Mouse (Mus musculus) naive thymus-derived CD4-positive, alpha-beta T cell, adult 2 months (primary cell): ENCODE data around the gene Rabgef1.

Experiments
- DNase-seq: peaks from one replicate; pipeline ENCODE4 v3.0.0-alpha.2; 2011; ENCODE audit warnings: low read depth

The Rabgef1 gene

DNA sequence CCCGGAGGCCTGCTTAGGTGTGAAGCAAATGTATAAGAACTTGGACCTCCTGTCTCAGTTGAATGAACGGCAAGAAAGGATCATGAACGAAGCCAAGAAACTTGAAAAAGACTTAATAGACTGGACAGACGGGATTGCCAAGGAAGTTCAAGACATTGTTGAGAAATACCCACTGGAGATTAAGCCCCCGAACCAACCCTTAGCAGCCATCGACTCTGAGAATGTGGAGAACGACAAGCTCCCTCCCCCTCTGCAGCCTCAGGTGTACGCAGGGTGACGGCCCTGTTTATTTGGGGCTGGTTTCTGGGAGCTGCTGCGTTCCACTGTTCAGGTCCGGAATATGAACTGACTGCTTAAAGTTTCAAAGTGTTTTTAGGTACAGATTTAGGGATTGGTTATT is 41.4 kb downstream of the Rabgef1 start:
- no peak for DNase-seq

DNA sequence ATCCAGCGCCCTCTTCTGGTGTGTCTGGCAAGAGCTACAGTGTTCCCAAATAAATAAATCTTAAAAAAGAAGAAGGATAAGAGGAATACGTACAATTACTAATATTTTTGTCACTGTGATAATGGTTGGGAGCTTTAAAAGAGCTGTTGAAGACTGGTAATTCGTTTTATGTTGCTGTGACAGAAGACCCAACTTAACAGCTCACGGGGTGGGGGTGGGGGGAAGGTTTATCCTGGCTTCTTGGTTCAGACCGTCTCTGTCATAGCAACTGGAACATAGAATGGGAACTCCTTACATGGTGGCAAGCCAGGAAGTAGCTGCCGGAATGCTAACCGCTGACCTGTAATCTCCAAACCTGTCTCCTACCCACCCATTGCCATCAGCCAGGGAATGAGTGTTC is 45.2 kb downstream of the Rabgef1 start, which contains the start of gene Tmem248:
Tmem248 (plus strand) TSS at position 301 of the 400 bp plus-strand sequence.
- no peak for DNase-seq

DNA sequence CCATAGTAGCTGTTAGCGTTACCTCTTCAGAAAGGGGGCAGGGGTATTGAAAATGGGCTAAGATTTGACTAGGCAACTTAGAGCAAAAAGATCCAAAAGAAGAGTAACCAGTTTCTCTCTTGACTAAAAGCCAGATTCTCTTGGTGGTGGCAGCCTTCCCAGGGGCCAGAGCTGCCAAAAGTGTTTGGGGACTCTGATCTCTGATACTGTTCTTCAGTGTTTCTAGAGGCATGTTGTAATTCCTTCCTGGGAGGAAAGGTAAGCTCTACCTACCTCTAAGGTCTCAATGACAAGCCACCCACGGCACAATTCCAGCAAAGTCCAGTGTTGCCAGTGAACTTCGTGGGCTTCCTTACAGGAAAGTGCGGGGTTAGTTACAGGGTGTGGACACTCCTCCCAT is 45.8 kb downstream of the Rabgef1 start:
- DNase-seq, result no peak

DNA sequence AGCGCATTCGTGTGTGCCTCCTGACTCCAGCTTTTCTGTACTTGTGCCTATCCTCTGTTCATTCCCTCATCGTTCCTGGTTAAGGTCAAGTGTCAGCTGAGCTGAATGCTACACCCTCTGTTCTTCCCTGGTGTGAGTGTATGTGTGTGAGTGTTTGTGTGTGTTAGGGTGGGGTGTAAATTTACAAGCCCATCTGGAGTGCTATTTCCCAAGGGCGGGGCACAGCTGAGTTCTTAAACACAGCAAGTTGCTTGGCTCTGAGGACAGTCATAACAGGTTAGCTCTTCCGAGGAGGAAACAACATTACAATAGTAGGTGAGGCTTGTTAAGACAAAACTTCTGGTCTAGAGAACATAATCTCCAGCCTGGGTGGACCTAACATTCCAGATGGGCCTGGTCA is 46.7 kb downstream of the Rabgef1 start:
- no peak for DNase-seq

DNA sequence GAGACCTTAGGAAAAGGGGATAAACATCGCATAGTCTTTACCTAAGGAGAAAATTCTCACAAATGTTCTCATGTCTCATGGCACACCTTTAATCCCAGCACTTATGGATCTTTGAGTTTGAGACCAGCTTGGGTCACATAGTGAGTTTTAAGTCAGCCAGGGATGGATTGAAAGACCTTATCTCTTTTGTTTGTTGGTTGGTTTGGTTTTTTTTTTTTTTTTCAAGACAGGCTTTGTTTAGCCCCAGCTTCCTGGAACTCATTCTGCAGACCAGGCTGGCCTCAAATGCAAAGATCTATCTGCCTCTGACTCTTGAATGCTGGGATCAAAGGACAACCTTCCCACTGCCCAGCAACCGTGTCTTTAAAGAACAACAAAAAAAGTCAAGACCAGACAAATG is 49.7 kb downstream of the Rabgef1 start:
- DNase-seq, result peak; percentile 17

DNA sequence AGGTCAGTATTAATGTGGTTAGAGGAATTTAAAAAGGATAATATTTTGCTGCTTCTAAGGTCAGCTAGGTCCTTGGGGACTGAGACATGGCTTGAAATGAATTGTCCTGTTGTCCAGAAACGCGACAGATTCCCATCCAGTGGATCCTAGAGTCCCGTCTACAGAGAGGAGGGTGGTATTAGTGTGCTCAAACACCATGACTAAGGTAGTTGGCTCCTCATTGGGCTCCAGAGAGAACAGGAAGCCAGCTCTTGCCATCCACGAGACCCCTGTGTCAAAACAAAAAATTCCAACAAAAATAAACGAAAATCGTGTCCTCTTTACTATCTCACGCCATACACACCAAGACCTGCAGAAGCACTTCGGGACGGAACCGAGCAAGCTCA is 50.2 kb downstream of the Rabgef1 start:
- DNase-seq, result no peak

DNA sequence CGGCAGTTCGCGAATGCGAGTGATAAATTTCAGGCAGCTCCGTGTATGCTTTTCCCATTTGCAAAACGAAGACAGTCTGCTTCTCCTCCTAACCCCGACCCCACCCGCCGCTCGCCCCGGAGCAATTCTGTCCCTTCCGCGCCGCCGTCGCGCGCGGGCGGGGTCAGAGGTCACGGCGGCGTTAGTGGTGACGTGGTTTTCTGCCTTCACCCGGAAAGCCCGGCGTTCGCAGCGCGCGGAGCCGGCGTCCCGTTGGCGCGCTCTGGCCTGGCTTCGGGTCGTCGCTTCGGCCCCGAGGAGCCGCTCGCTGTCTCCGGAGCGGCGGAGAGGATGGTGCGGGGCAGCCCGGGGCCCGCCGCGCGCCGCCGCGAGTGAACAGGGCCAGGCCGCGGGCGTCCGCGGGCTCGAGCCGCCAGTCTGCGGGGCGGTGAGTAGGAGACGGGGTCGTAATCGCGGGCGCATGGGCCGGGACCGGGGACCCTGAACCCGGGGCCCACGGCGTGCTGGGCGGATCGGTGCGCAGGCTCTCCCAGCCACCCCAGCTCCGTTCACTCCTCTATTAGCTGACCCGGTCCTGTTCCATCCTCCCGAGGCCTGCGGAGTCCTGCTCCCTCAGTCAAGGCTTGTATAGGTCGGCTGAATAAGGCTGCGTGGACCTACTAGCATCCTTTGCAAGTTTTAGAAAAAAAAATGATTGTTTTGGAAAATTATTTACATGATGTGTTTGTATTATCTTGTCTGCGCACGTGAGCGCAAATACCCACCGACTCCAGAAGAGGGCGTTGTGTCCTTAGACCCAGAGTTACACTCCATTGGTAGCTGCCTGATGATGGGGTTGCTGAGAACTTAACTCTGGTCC is 50.8 kb downstream of the Rabgef1 start:
- DNase-seq, result peak; percentile 93

DNA sequence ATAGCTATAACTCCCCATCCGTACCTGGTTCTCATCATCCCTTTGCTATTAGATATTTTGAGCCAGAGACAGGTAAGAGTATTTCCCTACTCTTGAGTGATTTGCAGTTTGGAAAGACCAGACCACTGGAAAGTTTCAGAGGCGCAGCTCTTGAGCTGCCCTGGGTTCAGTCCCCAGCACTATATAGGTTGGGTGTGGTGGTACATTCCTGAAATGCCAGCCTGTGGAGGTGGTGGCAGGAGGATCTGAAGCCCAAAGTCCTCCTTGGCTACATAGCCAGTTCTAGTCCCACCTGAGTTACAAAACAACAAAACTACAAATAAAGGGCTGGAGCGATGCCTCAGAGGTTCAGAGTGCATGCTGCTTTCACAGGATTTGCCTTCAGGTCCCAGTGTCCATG is 55.2 kb downstream of the Rabgef1 start:
- DNase-seq, result no peak

DNA sequence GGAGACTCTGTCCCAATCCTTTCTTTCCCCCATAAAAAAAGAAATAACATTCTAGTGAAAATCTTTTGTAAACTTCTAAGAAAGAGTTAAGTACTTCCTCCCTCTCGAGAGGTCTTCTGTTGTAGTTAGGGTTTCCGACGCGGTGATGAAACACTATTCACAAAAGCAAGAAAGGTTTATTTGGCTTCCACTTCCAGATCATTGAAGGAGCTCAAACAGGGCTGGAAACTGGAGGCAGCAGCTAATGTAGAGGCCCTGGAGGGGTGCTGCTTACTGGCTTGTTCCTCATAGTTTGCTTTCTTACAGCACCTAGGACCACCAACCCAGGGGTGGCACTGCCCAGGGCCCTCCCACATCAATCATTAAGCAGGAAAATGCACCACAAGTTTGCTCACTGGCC is 56.5 kb downstream of the Rabgef1 start:
- no peak for DNase-seq

DNA sequence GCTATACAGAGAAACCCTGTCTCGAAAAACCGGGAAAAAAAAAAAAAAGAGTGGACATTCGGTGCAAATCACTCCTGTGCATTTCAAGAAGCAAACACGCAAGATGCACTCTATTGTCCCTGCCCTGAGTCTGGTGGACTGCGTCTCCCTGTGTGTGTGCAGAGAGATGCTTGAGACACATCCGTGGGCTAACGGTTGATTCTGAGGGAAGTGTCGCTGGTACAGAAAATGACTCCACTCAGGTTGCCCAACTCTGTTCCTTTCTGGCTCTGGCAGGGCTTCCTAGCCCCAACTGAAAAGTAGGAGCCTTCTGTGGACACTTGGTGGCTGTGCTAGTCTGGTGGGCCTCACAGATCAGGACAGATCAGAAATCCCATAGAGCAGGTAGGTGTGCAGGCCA is 64.7 kb downstream of the Rabgef1 start:
- DNase-seq, result no peak

DNA sequence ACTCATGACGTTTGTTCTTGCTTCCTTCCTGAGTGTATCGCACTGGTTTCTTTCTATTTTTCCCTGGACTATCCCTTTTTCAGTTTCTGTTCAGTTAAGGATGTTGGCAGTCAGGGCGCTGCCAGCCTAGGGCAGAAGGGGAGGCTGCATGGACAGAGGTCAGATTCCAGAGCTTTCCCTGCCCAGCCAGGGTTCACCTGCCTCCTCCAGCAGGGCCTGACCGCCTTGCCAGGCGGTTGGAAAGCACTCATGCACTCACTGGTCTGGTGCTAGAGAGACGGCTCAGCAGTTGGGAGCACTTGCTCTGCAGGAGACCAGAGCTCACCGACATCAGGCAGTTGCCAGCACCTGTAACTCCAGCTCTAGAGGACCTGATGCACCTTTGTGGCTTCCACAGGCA is 67.6 kb downstream of the Rabgef1 start:
- no peak for DNase-seq

DNA sequence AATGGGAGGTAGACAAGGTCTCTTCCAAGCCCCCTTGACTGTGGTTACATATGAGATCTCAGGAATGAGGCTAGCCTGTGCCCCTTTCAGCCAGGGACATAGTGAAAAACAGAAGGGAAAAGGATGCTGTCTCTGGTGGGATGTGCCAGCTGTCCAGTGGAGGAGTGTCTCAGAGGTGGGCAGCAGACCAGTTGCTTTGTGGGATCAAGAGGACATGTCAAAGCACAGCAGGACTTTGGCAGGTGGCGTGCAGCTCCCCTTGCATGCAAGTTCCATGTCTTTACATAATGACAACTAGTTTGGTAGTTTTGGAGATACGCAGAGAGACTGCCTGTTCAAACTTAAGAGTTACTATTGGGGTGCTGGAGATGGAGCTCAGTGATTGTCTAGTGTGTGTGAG is 68.3 kb downstream of the Rabgef1 start:
- DNase-seq, result no peak

DNA sequence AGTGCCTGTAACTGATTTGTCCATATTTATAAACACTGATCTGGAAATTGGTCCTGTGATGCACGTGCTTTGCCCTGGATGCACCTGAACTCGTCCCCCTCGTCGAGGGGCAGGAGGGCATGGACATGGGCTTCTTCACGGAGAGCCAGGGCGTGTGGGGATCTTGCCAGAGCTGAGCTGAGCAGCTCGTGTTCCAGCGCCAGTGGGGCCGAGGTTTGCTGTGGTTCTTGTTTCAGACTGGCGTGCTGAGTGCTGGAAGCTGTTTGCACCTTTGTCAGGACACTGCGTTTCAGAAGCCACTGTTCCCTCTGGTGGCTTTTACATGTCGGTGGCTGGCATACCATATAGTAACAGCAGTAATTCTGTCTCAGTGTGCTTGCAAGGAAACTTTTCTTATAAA is 69.8 kb downstream of the Rabgef1 start:
- no peak for DNase-seq

DNA sequence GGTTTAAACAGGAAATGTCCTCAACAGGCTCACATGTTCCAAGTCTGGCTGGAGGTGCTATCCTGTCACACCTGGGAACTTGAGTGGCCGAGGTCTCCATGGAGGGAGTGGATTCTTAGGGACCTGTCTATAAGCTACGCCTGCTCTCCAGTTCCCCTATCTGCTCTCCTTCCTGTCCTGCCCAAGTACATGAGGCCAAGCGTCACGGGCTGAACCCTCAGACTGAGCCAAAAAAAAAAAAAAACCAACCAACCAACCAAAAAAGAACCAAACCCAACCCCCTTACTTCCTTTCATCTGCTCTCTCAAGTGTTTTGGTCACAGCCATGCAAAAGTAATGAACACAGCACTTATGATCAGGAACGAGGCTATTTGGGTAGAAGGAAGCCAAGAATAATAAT is 76.2 kb downstream of the Rabgef1 start:
- DNase-seq, result no peak

DNA sequence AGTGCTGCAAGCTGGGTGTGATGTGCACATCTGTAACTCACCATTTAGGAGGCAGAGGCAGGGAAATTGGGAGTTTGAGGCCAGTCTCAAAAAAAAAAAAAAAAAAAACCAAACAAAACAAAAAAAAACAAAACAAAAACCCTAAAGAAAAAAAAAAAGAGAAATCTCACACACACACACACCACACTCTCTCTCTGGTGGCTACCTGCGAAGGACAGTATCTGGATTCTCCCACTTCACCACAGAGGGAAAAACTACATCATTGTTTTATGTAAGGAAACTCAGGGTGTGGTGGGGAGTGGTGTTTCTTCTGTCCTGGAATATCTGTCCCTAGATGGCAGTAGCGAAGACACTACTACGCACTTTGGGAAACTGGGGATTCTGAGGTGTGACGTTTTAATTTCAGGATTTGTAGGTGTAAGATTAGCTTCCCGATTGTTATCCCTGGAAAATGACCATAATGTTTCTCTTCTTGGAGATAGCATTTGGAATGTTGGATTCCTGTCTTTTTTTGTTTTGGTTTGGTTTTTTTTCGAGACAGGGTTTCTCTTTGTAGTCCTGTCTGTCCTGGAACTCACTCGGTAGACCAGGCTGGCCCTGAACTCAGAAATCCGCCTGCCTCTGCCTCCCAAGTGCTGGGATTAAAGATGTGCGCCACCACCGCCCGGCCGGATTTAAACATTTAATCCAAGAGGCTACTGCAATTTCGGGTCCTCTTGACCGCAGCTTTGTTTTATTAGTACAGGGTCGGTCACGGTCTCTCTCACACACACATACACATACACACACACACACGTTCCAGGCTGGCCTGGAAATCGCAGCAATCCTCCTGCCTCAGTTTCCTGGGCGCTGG is 82.8 kb downstream of the Rabgef1 start:
- DNase-seq, result peak; percentile 47

DNA sequence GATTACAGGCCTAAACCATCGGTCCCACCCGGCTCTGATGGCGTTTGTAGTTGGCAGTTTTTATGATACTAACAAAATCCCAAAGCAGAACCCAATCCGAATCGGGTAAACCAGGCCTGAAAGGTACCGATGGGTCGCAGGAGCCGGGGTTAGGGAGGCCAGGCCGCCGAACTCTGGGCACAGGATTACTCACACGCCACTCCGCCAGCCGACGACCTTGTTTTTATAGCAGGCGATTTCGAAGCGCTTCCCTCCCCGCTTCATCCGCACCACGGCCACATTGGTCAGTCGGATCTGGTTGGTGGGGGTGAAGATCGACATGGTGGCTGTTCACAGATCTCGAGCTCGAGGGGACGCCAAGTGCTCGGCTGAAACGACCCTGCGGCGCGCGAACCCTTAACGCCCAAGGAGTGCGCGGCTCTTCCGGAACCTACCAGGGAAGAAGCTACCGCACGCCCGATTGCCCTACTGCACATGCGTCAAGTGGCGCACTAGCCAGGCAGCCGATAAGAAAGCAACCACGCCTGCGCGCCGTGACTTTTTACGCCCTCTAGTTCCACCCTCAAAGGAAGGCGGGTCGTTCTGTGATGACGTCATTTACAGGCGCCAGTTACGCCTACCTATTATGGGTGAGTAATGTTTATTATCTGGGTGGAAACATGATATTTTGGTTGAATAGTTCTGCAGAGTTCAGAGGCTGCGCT is 83.6 kb downstream of the Rabgef1 start, which contains the start of the genes Sbds and Tyw1:
Sbds (minus strand) TSS at position 514 of the 704 bp plus-strand sequence.
Tyw1 (plus strand) TSS at position 603 of the 704 bp plus-strand sequence.
- peak; percentile 100 for DNase-seq

DNA sequence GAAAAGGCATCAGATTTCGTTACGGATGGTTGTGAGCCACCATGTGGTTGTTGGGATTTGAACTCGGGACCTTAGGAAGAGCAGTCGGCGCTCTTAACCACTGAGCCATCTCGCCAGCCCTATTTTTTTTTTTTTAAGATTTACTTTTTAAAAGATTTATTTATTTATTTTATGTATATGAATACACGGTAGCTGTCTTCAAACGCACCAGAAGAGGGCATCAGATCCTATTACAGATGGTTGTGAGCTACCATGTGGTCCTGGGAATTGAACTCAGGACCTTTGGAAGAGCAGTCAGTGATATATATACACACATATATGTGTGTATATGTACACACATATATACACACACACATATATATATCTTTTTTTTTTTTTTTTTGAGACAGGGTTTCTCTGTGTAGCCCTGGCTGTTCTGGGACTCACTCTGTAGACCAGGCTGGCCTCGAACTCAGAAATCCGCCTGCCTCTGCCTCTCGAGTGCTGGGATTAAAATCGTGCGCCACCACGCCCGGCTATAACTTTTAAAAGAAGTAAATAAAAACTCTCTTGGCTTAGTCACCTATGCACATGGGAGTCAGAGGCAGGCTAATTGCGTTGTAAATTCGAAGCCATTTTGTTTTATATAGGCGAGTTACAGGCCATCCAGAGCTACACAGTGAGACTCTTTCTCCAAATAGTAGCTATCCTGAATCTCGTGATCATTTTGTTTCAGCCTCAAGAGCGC is 84.4 kb downstream of the Rabgef1 start:
- peak; percentile 46 for DNase-seq

DNA sequence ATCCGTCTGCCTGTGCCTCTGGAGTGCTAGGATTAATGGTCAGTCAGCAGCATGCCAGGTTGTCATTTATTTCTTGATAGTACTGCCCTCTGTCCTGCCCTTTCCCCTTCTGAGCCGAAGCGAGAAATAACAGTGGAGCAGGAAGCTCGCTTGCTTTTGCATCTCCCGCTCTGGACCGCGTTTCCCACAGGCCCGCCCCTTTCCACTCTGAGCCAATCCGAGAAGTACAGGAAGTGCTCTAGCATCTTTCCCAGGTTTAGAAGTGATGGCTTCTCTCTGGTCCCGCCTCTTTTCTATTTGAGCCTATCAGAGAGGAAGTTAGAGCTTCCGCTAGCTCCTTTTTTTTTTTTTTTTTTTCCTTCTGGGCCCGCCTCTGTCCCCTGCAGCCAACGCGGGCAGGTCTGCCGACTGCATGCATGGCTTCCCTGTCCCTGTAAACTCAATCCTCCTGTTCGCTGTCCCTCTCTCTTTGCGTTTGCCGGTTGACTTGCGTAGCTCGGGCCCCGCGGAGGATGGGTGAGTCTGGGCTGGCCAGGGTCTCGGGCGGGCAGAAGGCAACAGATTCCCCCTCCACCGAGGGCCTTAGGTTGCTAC is 85.2 kb downstream of the Rabgef1 start:
- peak; percentile 96 for DNase-seq

DNA sequence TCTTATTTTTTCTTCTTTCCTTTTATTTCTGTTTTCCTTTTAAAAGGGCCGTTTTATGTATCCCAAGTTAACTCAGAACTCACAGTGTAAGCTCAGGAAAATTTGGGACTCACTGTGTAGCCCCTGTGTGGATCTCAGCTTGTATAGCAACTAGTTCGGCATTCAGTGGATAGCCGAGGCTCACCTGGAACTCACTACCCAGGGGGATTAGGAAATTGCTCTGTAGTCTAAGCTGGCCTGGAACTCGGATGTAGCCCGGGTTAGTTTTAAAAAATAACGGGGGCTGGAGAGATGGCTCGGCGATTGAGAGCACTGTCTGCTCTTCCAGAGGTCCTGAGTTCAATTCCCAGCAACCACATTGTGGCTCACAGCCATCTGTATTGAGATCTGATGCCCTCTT is 85.7 kb downstream of the Rabgef1 start:
- no peak for DNase-seq

DNA sequence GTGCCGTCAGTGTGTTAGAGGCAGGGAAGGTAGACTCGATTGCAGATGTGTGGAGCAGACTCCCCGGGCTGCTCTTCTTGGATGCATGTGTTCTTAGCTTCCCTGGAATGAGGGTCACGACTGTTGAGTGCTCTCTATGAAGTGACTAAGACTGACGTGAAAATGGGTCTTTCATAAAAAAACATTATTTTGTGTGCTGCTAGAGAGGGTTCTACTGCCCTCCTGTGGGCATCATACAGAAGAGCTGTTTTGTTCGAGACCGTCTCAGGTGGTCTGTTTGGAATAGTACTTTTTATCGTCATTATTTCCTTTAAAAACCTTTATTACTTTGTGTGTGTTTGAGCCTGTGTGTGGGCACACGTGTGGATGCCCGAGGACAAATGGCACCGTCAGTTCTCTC is 91.9 kb downstream of the Rabgef1 start:
- no peak for DNase-seq
